Mouse (Mus musculus): Measurements from ENCODE around the gene Ermap. TPM values are rescaled to one million over a fixed set of nuclear protein-coding genes. Genes with fewer than 3 reads are reported as not detected.

The Ermap gene
- polyA plus RNA-seq, 1 experiment = 0.06 TPM

DNA sequence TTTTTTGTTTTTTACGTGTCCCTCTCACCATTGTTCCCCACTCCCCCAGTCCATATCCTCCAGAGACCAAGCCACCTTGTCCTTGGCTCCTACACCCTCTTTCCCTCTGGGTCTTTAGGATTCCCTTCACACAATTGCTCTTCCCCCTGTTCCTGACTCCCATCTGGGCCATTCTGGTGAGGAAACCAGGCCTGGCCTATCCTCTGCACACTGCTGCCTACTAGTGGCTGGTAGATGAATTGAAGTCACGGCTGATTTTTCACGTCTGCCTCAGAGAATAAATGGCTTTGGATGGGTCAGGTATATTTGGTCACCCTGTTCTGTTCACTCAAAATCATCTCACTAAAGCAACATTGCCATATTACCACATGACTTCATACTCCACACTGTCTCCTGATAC, 49.7 kb downstream of the Ermap start:
- peaks cover 4% of the 10 kb centered on the region for H3K4me1 ChIP-seq (ENCODE audit: control insufficient read depth, insufficient read depth, insufficient read length, low read length)
- no peak overlapping the region for H3K4me3 ChIP-seq (ENCODE audit: low read depth, low read length)
- TF ChIP-seq POLR2A (IDR thresholded peaks at IDR 0.05; ENCODE audit: low read depth, low read length) (no peak), CTCF (IDR thresholded peaks at IDR 0.05; ENCODE audit: extremely low read depth, insufficient read length, insufficient replicate concordance, low read depth, low read length) (peak; percentile 86; the same call in 1 of the 2 replicates)
- WGBS = 51% methylated on average over 3 of the region's 3 CpGs
- H3K27me3 ChIP-seq (ENCODE audit: control insufficient read depth, insufficient read depth, low read length) = no peaks in the 10 kb centered on the region
- H3K36me3 ChIP-seq (ENCODE audit: control insufficient read depth, insufficient read depth, low read length) = peaks cover 14% of the 10 kb centered on the region
- no peak overlapping the region for H3K27ac ChIP-seq (ENCODE audit: insufficient read depth, low read depth, low read length)

DNA sequence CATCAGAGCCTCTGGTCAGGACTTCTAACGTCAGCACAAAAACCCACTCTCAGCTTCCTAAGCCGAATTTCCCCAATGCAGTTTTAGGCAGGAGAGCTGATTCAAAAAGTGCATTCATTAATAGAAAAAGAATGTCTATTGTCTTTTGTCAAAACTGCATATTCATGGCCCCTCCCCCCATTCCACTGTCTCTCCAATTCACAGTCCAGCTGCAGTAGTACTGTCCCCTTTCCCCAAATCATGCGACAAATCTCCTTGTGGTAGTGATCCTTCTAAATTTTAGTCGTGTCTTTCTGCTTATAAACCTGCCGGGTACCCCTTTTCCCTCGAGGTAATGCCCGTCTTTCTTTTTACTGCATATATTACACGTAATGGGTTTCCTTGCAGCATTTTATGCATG, 51.0 kb downstream of the Ermap start:
- WGBS = 64% methylated on average over 8 of the region's 8 CpGs
- H3K27ac ChIP-seq (ENCODE audit: insufficient read depth, low read depth, low read length) = no peak overlapping the region
- H3K4me3 ChIP-seq (ENCODE audit: low read depth, low read length) = no peak overlapping the region
- no peaks in the 10 kb centered on the region for H3K27me3 ChIP-seq (ENCODE audit: control insufficient read depth, insufficient read depth, low read length)
- H3K4me1 ChIP-seq (ENCODE audit: control insufficient read depth, insufficient read depth, insufficient read length, low read length) = peaks cover 4% of the 10 kb centered on the region
- TF ChIP-seq CTCF (IDR thresholded peaks at IDR 0.05; ENCODE audit: extremely low read depth, insufficient read length, insufficient replicate concordance, low read depth, low read length) (no peak), POLR2A (IDR thresholded peaks at IDR 0.05; ENCODE audit: low read depth, low read length) (no peak)
- peaks cover 26% of the 10 kb centered on the region for H3K36me3 ChIP-seq (ENCODE audit: control insufficient read depth, insufficient read depth, low read length)

DNA sequence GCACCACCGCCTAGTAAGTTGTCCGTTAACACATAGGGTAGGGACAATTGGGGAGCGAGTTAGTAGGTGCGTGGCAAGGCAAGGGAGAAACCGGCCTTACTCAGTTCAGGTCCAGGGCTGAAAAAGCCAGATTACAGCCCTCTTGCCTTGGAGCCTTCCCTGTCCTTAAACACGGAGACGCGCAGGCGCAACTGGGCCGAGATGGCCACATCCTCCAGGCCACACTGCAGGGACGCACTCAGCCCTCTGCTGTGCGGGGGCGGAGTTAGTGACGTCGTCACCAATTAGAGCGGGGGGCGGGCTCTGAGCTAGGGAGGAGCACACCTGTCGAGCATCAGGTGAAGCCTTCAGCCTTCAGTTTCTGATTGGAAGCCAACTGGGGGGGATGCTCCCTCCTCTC, 51.6 kb downstream of the Ermap start:
- H3K4me3 ChIP-seq (ENCODE audit: low read depth, low read length) = peak overlapping the region; percentile 33; the same call in 1 of the 2 replicates
- no peak overlapping the region for H3K27ac ChIP-seq (ENCODE audit: insufficient read depth, low read depth, low read length)
- peaks cover 31% of the 10 kb centered on the region for H3K36me3 ChIP-seq (ENCODE audit: control insufficient read depth, insufficient read depth, low read length)
- peaks cover 4% of the 10 kb centered on the region for H3K4me1 ChIP-seq (ENCODE audit: control insufficient read depth, insufficient read depth, insufficient read length, low read length)
- no peaks in the 10 kb centered on the region for H3K27me3 ChIP-seq (ENCODE audit: control insufficient read depth, insufficient read depth, low read length)
- TF ChIP-seq POLR2A (IDR thresholded peaks at IDR 0.05; ENCODE audit: low read depth, low read length) = no peak
- no peak for TF ChIP-seq CTCF (IDR thresholded peaks at IDR 0.05; ENCODE audit: extremely low read depth, insufficient read length, insufficient replicate concordance, low read depth, low read length)
- 21% methylated on average over 18 of the region's 18 CpGs for WGBS

DNA sequence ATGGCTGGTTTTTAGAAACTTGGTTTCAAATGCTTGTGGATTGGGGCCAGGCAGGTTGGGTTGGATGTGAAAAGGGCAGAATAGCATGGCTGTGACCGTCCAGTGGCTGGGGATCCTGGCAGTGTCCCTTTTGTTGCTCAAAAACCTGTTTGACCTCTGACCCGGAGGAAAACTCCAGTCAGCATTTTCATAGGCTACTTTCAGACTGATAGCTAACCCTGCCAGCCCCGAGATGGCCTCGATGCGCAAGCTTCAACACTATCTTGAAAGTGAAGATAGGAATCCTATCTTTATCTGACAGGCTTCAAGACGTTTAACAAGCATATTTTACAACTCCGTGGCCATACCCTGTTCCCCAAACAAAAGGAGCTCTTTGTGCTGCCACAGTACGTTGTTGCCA, 52.5 kb downstream of the Ermap start:
- TF ChIP-seq POLR2A (IDR thresholded peaks at IDR 0.05; ENCODE audit: low read depth, low read length) (no peak), CTCF (IDR thresholded peaks at IDR 0.05; ENCODE audit: extremely low read depth, insufficient read length, insufficient replicate concordance, low read depth, low read length) (no peak)
- no peaks in the 10 kb centered on the region for H3K27me3 ChIP-seq (ENCODE audit: control insufficient read depth, insufficient read depth, low read length)
- no peak overlapping the region for H3K4me3 ChIP-seq (ENCODE audit: low read depth, low read length)
- H3K36me3 ChIP-seq (ENCODE audit: control insufficient read depth, insufficient read depth, low read length) = peaks cover 39% of the 10 kb centered on the region
- WGBS = 56% methylated on average over 8 of the region's 8 CpGs
- no peak overlapping the region for H3K27ac ChIP-seq (ENCODE audit: insufficient read depth, low read depth, low read length)
- peaks cover 4% of the 10 kb centered on the region for H3K4me1 ChIP-seq (ENCODE audit: control insufficient read depth, insufficient read depth, insufficient read length, low read length)

DNA sequence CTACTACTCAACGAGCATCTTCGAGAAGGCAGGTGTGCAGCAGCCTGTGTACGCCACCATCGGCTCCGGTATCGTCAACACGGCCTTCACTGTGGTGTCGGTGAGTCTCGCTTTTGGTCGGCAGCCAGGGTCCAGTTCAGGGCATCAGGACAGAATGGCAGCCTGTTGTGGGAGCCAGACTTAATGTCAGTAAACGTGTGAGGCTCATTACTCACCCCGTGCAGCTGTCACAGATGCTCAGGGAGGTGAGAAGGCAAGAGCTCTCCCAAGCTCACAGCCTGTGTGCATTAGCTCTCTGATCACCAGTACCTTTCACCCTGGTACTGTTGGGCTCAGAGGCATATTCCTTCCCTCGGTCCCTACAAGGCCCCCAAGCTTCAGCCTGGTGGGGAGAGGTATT, 56.0 kb downstream of the Ermap start:
- Histone ChIP-seq H3K4me1 (ENCODE audit: control insufficient read depth, insufficient read depth, insufficient read length, low read length) (peaks cover 4% of the 10 kb centered on the region), H3K27ac (ENCODE audit: insufficient read depth, low read depth, low read length) (no peak overlapping the region), H3K27me3 (ENCODE audit: control insufficient read depth, insufficient read depth, low read length) (no peaks in the 10 kb centered on the region), H3K4me3 (ENCODE audit: low read depth, low read length) (no peak overlapping the region), H3K36me3 (ENCODE audit: control insufficient read depth, insufficient read depth, low read length) (peaks cover 41% of the 10 kb centered on the region)
- no peak for TF ChIP-seq CTCF (IDR thresholded peaks at IDR 0.05; ENCODE audit: extremely low read depth, insufficient read length, insufficient replicate concordance, low read depth, low read length)
- no peak for TF ChIP-seq POLR2A (IDR thresholded peaks at IDR 0.05; ENCODE audit: low read depth, low read length)
- 90% methylated on average over 13 of the region's 13 CpGs for WGBS

DNA sequence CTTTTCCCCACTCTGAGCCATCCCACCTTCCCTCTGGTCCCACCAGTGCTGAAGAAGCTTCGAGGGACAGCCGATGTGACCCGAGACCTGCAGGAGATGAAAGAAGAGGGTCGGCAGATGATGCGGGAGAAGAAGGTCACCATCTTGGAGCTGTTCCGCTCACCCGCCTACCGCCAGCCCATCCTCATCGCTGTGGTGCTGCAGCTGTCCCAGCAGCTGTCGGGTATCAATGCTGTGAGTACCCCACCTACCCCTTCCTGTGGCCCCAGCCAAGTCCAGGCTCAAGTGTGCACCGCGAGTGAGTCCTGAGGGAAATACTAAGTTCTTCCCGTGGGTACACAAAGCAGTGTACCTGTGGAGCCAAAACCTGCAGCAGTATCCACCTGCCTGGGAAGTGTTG, 56.5 kb downstream of the Ermap start:
- 90% methylated on average over 13 of the region's 13 CpGs for WGBS
- no peak overlapping the region for H3K27ac ChIP-seq (ENCODE audit: insufficient read depth, low read depth, low read length)
- no peak overlapping the region for H3K4me3 ChIP-seq (ENCODE audit: low read depth, low read length)
- H3K4me1 ChIP-seq (ENCODE audit: control insufficient read depth, insufficient read depth, insufficient read length, low read length) = peaks cover 4% of the 10 kb centered on the region
- TF ChIP-seq POLR2A (IDR thresholded peaks at IDR 0.05; ENCODE audit: low read depth, low read length) (no peak), CTCF (IDR thresholded peaks at IDR 0.05; ENCODE audit: extremely low read depth, insufficient read length, insufficient replicate concordance, low read depth, low read length) (no peak)
- no peaks in the 10 kb centered on the region for H3K27me3 ChIP-seq (ENCODE audit: control insufficient read depth, insufficient read depth, low read length)
- H3K36me3 ChIP-seq (ENCODE audit: control insufficient read depth, insufficient read depth, low read length) = peaks cover 41% of the 10 kb centered on the region

DNA sequence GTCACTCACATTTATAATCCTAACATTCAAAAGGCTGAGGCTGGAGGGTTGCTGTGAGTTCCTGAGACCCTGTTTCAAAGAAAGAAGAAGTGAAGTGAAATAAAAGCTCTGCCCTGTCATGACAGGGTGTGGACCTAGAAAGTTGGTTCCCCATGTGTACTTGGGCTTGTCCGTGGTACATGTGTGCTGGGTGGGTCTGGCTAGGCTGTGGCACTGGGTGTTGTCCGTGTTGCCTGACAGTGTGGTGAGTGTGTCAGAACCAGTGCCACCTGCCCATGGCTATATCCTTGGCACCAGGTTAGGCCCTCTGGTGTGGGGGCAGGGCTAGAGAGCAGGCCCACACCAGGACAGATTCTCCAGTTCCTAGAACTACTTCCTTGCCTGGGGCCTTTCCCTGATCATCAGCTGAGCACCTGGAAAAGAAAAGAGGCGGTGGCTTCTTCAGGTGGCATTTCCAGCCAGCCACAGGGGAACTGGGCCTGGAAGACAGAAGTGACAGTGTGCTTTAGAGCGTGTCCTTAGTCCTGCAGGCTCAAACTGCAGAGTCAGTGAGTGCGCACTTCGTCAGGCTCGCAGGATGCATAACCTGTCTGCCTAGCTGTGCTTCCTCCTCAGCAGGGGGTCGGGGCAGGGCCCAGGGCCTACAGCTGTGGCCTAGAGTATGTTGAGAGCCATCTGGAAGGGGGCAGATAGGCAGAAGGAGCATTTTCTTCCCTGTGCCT, 58.5 kb downstream of the Ermap start:
- Histone ChIP-seq H3K4me3 (ENCODE audit: low read depth, low read length) (no peak overlapping the region), H3K36me3 (ENCODE audit: control insufficient read depth, insufficient read depth, low read length) (peaks cover 36% of the 10 kb centered on the region), H3K27me3 (ENCODE audit: control insufficient read depth, insufficient read depth, low read length) (no peaks in the 10 kb centered on the region), H3K4me1 (ENCODE audit: control insufficient read depth, insufficient read depth, insufficient read length, low read length) (no peaks in the 10 kb centered on the region), H3K27ac (ENCODE audit: insufficient read depth, low read depth, low read length) (no peak overlapping the region)
- WGBS = 73% methylated on average over 8 of the region's 8 CpGs
- TF ChIP-seq POLR2A (IDR thresholded peaks at IDR 0.05; ENCODE audit: low read depth, low read length) (no peak), CTCF (IDR thresholded peaks at IDR 0.05; ENCODE audit: extremely low read depth, insufficient read length, insufficient replicate concordance, low read depth, low read length) (no peak)
